Mouse (Mus musculus): ENCODE measurements at regions not wholly inside any gene's neighbourhood (a gene's known extent, or its start where the extent isn't known, plus 50 kb on each side); places are given as distances from the start of the nearest gene placed in this dataset.
A peak's percentile ranks its signal among the peaks of the same experiment; 100 is the strongest.

- no peak for DNase-seq (ENCODE audit: low spot score in 2 of 2)
Observed at GRCm38 (mm10) chr16:18683556-18683955, 53.8 kb upstream of the Sept5 start.

- DNase-seq (ENCODE audit: low spot score in 2 of 2): no peak
Observed at GRCm38 (mm10) chr16:18686044-18686761, 56.4 kb upstream of the Sept5 start.

- peak; percentile 82 to 92 for DNase-seq (ENCODE audit: low spot score in 2 of 2)
Observed at GRCm38 (mm10) chr16:18686916-18687315, 57.2 kb upstream of the Sept5 start.

- DNase-seq (ENCODE audit: low spot score in 2 of 2): peak; percentile 65 to 76
Observed at GRCm38 (mm10) chr16:18687367-18687766, 57.6 kb upstream of the Sept5 start.

- DNase-seq (ENCODE audit: low spot score in 2 of 2): no peak
Observed at GRCm38 (mm10) chr16:18695596-18695995, 65.8 kb upstream of the Sept5 start.

- DNase-seq (ENCODE audit: low spot score in 2 of 2): peak; percentile 74 to 85
Observed at GRCm38 (mm10) chr16:18696074-18696819, 66.5 kb upstream of the Sept5 start.

- no peak for DNase-seq (ENCODE audit: low spot score in 2 of 2)
Observed at GRCm38 (mm10) chr16:18696820-18697168, 67.0 kb upstream of the Sept5 start.

- no peak for DNase-seq (ENCODE audit: low spot score in 2 of 2)
Observed at GRCm38 (mm10) chr16:18704126-18704525, 72.5 kb upstream of the Cldn5 start.

GRCm38 (mm10) chr16:18705028-18705648 lies 71.5 kb upstream of the Cldn5 start:
- DNase-seq (ENCODE audit: low spot score in 2 of 2): peak; percentile 8 to 23

- no peak for DNase-seq (ENCODE audit: low spot score in 2 of 2)
Observed at GRCm38 (mm10) chr16:18711637-18712125, 65.0 kb upstream of the Cldn5 start.

- DNase-seq (ENCODE audit: low spot score in 2 of 2): no peak
Observed at GRCm38 (mm10) chr16:18713017-18713416, 63.6 kb upstream of the Cldn5 start.

GRCm38 (mm10) chr16:18715381-18715780 lies 61.3 kb upstream of the Cldn5 start:
- DNase-seq (ENCODE audit: low spot score in 2 of 2): no peak

GRCm38 (mm10) chr16:18718040-18718439 lies 58.6 kb upstream of the Cldn5 start:
- no peak for DNase-seq (ENCODE audit: low spot score in 2 of 2)

GRCm38 (mm10) chr16:18720433-18721233 lies 56.0 kb upstream of the Cldn5 start:
- no peak for DNase-seq (ENCODE audit: low spot score in 2 of 2)

- DNase-seq (ENCODE audit: low spot score in 2 of 2): no peak
Observed at GRCm38 (mm10) chr16:18723186-18723843, 53.3 kb upstream of the Cldn5 start.

- DNase-seq (ENCODE audit: low spot score in 2 of 2): no peak
Observed at GRCm38 (mm10) chr16:18723874-18724273, 52.8 kb upstream of the Cldn5 start.

GRCm38 (mm10) chr16:18724706-18725105 lies 51.9 kb upstream of the Cldn5 start:
- no peak for DNase-seq (ENCODE audit: low spot score in 2 of 2)

Data from urinary bladder, postnatal 36 days (tissue).